Mouse (Mus musculus) G1E (cell line): ENCODE data around the gene Robo4. TPM values are rescaled to one million over a fixed set of nuclear protein-coding genes. Genes with fewer than 3 reads are reported as not detected.

Experiments used
- ATAC-seq: 2 replicates; pipeline ENCODE4 v1.8.0; 2016; ENCODE audit warnings: mild to moderate bottlenecking; ENCODE audit not compliant: insufficient number of reproducible peaks, poor library complexity, low FRiP score, severe bottlenecking; ENCODE audit errors: extremely low read depth
- DNase-seq: peaks from one replicate; pipeline ENCODE4 v3.0.0; 2012; ENCODE audit warnings: low spot score
- H3K27me3 ChIP-seq: 2 replicates; pipeline ENCODE4 v1.6.1; 2012; ENCODE audit warnings: mild to moderate bottlenecking, low read length, inconsistent platforms; ENCODE audit not compliant: insufficient read depth
- H3K36me3 ChIP-seq: replicated peaks from 2 replicates; pipeline ENCODE3; 2012; ENCODE audit warnings: mild to moderate bottlenecking, inconsistent platforms
- H3K4me1 ChIP-seq: 2 replicates; pipeline ENCODE4 v1.6.1; 2012; ENCODE audit warnings: low read depth, low read length, inconsistent platforms, mixed read lengths; ENCODE audit not compliant: insufficient read depth
- H3K4me3 ChIP-seq: 2 replicates; pipeline ENCODE4 v1.5.1; 2012; ENCODE audit warnings: low read depth, mild to moderate bottlenecking, inconsistent platforms, low read length, moderate library complexity, mixed read lengths
- H3K9me3 ChIP-seq: replicated peaks from 2 replicates; pipeline ENCODE4 v1.6.1; 2012; ENCODE audit warnings: inconsistent platforms
- CTCF ChIP-seq: IDR thresholded peaks from 2 replicates; pipeline ENCODE4 v1.5.1; 2012; ENCODE audit warnings: low read depth, low read length, inconsistent platforms, mixed read lengths
- GATA1 ChIP-seq: IDR thresholded peaks from 2 replicates; pipeline ENCODE4 v1.6.1; 2012; ENCODE audit warnings: borderline replicate concordance, low read length, inconsistent platforms, mixed read lengths
- GATA2 ChIP-seq: IDR thresholded peaks from 2 replicates; pipeline ENCODE4 v1.6.1; 2012; ENCODE audit warnings: low read depth, low read length, inconsistent platforms, borderline replicate concordance
- POLR2AphosphoS5 ChIP-seq: IDR thresholded peaks from 2 replicates; pipeline ENCODE4 v1.6.1; 2012; ENCODE audit warnings: low read depth, low read length, inconsistent platforms; ENCODE audit not compliant: insufficient replicate concordance
- TAL1 ChIP-seq: conservative IDR thresholded peaks from 2 replicates; pipeline ENCODE4 v1.6.1; 2012; ENCODE audit warnings: low read depth, low read length, inconsistent platforms, mixed read lengths
- polyA plus RNA-seq: library from polyadenylated mRNA; stranded (reverse); fragments of >175 nt; gene quantifications from 2 replicates; pipeline ENCODE4 v1.2.3, GENCODE M21; 2012
- total RNA-seq, 2 experiments: library from RNA; stranded (forward) in 1 of 2; stranded (reverse) in 1 of 2; fragments of 200-1000 nt in 1 of 2; fragments of >200 nt in 1 of 2; fragmentation: Nextera tagmentation in 1 of 2; gene quantifications; 2 replicates each; pipeline ENCODE4 v1.2.3; 2014 to 2017

Gene Robo4
- total and polyA plus RNA-seq, 3 experiments = 0.05 TPM; not detected in 2

GRCm38 (mm10) chr9:37455868-37456267, 54.2 kb downstream of the Robo4 start:
- DNase-seq (no peak), ATAC-seq (no peak)
- Histone ChIP-seq H3K4me3 (no peak overlapping the region), H3K36me3 (no peaks in the 10 kb centered on the region), H3K9me3 (no peaks in the 10 kb centered on the region), H3K27me3 (peaks cover 66% of the 10 kb centered on the region), H3K4me1 (peaks cover 16% of the 10 kb centered on the region)
- TF ChIP-seq POLR2AphosphoS5 (no peak), GATA2 (no peak), CTCF (no peak), GATA1 (no peak), TAL1 (no peak)

DNA sequence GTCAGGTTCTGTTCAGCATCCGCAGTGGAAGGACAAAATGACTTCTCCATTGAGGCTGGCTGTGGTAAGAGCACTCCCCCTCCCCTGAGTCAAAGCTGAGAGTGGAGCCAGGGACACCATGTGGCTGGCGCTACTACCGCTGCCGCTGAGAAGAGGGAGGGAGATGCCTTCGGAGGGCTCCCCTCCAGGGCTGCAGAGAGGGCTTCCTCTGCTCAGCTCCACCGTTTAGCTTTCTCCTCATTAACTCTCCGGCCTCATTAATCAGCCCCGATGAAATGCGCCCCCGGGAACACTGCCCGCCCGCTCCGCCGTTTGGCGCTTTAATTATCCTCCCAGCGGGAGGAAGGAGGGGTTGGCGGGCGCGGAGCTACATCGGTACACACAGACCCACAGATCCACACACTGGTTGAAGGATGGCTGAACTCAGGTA, 54.8 kb downstream of the Robo4 start:
- TF ChIP-seq CTCF = no peak
- no peak for TF ChIP-seq GATA2
- TF ChIP-seq POLR2AphosphoS5 = no peak
- TF ChIP-seq TAL1 = no peak
- TF ChIP-seq GATA1 = no peak
- peaks cover 72% of the 10 kb centered on the region for H3K27me3 ChIP-seq
- H3K9me3 ChIP-seq = no peaks in the 10 kb centered on the region
- H3K4me3 ChIP-seq = no peak overlapping the region
- DNase-seq = no peak
- peaks cover 16% of the 10 kb centered on the region for H3K4me1 ChIP-seq
- no peak for ATAC-seq
- no peaks in the 10 kb centered on the region for H3K36me3 ChIP-seq

DNA sequence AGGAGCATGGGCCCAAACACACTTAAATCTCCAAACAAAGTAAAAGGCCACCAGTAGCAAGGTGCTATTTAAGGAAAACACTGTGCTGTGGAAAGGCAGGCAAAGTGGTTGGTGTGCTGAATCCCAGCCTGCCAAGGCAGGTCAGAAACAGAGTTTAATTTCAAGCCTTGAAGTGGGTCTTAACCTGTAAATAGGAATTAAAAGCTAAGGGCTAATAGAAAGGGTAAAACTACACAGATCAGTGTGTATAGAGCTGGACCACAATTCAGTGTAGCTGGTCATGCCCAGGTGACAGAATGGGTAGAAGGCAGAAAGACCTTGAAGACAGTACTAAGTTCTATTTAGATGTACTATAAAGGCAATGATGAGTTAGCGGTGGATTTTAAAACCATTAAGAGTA, 55.5 kb downstream of the Robo4 start:
- Histone ChIP-seq H3K4me1 (peaks cover 16% of the 10 kb centered on the region), H3K36me3 (no peaks in the 10 kb centered on the region), H3K27me3 (peaks cover 78% of the 10 kb centered on the region), H3K4me3 (no peak overlapping the region), H3K9me3 (no peaks in the 10 kb centered on the region)
- ATAC-seq (no peak), DNase-seq (no peak)
- TF ChIP-seq GATA1 (no peak), CTCF (no peak), GATA2 (no peak), POLR2AphosphoS5 (no peak), TAL1 (no peak)

DNA sequence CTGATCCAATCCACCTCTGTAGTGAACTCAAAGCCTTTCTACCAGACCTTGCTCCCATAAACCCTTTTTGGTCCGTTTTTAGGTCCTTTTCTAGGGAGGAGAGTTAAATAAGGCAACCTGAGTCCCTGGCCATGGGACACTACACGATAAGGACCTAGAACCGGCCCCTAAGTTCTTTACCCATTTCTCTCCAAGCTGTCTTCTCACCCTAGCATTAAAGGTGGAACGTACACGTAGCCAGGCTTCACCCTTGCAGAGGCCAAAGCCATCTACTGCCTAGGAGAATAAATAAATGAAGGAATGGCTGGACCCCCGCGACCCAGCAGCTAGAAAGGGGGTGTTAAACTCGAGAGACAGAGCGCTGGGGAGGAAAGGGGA, 58.0 kb downstream of the Robo4 start:
- Histone ChIP-seq H3K9me3 (no peaks in the 10 kb centered on the region), H3K4me1 (peaks cover 16% of the 10 kb centered on the region), H3K27me3 (peaks cover 64% of the 10 kb centered on the region), H3K4me3 (no peak overlapping the region), H3K36me3 (no peaks in the 10 kb centered on the region)
- ATAC-seq (no peak), DNase-seq (no peak)
- TF ChIP-seq GATA2 (no peak), POLR2AphosphoS5 (no peak), CTCF (no peak), TAL1 (no peak), GATA1 (no peak)

GRCm38 (mm10) chr9:37460043-37460960, 58.6 kb downstream of the Robo4 start:
- H3K4me1 ChIP-seq = peaks cover 16% of the 10 kb centered on the region
- TF ChIP-seq CTCF (no peak), GATA2 (no peak), GATA1 (no peak), POLR2AphosphoS5 (no peak), TAL1 (no peak)
- H3K27me3 ChIP-seq = peaks cover 59% of the 10 kb centered on the region
- H3K4me3 ChIP-seq = peak overlapping the region; percentile 56; the same call in 1 of the 2 replicates
- DNase-seq = no peak
- H3K9me3 ChIP-seq = no peaks in the 10 kb centered on the region
- no peaks in the 10 kb centered on the region for H3K36me3 ChIP-seq
- no peak for ATAC-seq

GRCm38 (mm10) chr9:37460961-37461340, 59.3 kb downstream of the Robo4 start:
- peaks cover 13% of the 10 kb centered on the region for H3K4me1 ChIP-seq
- ATAC-seq (no peak), DNase-seq (no peak)
- TF ChIP-seq GATA1 (no peak), GATA2 (no peak), TAL1 (no peak), CTCF (no peak), POLR2AphosphoS5 (no peak)
- no peaks in the 10 kb centered on the region for H3K9me3 ChIP-seq
- no peaks in the 10 kb centered on the region for H3K36me3 ChIP-seq
- no peak overlapping the region for H3K4me3 ChIP-seq
- peaks cover 58% of the 10 kb centered on the region for H3K27me3 ChIP-seq
